25 mouse cellular contexts compared by ENCODE assay signal in the genomic region with DNA sequence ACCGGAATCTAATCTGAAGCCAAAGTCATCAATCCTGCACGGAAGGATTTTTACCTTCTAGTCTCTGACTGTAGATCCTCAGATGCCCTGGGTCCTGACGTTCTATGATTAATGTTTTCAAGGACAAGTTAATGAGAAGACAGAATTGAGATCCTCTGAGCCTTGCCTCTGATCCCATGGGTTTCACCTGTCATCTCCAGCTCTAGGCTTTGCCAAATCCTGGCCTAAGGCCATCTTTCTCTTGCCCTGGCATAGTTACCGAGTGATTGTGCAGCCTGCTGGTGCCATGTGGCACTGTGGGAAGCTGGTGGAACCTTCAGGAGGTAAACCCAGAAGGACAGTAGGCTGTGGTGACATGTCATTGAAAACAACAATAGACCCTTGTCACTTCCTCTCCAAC.
DNase-seq lines count a peak whose midpoint lies in the region; ATAC-seq and TF ChIP-seq lines count a peak whose summit lies in the region.
"Had no signal": no experiment of that assay in that cellular context is flagged by ENCODE, and none has a peak within 500 bp of the region (broad histone marks: within the 10 kb centered on the region; RNA-seq: fewer than 3 reads in every experiment).

No protein-coding gene starts in this region.

- DNase-seq in adrenal gland, adult (ENCODE audit: inconsistent age in 2 of 2, low spot score in 1 of 2): peak; percentile 19 to 71
- DNase-seq in adrenal gland, postnatal 4 days (ENCODE audit: low spot score in 2 of 2): no peak
- peak; percentile 21 to 68 for DNase-seq in cerebellum, adult 2 months
- no peak for DNase-seq in cerebellum, adult 11 months
- peak; percentile 42 for DNase-seq in intestine, embryonic 14.5 days (ENCODE audit: low spot score)
- DNase-seq in liver, adult 2 months (ENCODE audit: extremely low read depth, low read depth, low spot score): peak; percentile 13
- DNase-seq: embryo, embryonic 11 days; gastrocnemius, postnatal 36 days; lung, postnatal 36 days; right cerebral cortex, postnatal 14 days; thymus, postnatal 14 days had no signal

- H3K9me3 ChIP-seq in intestine, embryonic 14.5 days (ENCODE audit: control insufficient read depth, low read length): no peaks in the 10 kb centered on the region
- no peaks in the 10 kb centered on the region for H3K9me3 ChIP-seq in intestine, postnatal 0 days (ENCODE audit: control insufficient read depth)
- no peaks in the 10 kb centered on the region for H3K9me3 ChIP-seq in liver, embryonic 12.5 days (replicated peaks)
- H3K9me3 ChIP-seq: embryonic facial prominence, embryonic 13.5 days; forebrain, embryonic 13.5 days; hindbrain, embryonic 15.5 days; liver, embryonic 15.5 days; lung, embryonic 15.5 days; megakaryocyte, embryonic 14.5 days; midbrain, embryonic 13.5 days had no signal

- H3K4me3 ChIP-seq in cerebellum, adult 2 months (replicated peaks; ENCODE audit: insufficient read depth, low read depth, low read length): no peak overlapping the region
- no peak overlapping the region for H3K4me3 ChIP-seq in intestine, embryonic 14.5 days (ENCODE audit: low read depth, low read length)
- no peak overlapping the region for H3K4me3 ChIP-seq in intestine, postnatal 0 days (ENCODE audit: low read depth, low read length)
- no peak overlapping the region for H3K4me3 ChIP-seq in liver, adult 2 months (ENCODE audit: insufficient read depth, low read depth, low read length)
- H3K4me3 ChIP-seq in liver, embryonic 12.5 days: no peak overlapping the region
- H3K4me3 ChIP-seq: embryonic facial prominence, embryonic 13.5 days; erythroblast, embryonic 14.5 days; forebrain, embryonic 13.5 days; hindbrain, embryonic 15.5 days; left cerebral cortex, adult 2 months; liver, embryonic 15.5 days; lung, embryonic 15.5 days; megakaryocyte, embryonic 14.5 days; midbrain, embryonic 13.5 days had no signal

- TF ChIP-seq POLR2A in cerebellum, adult 2 months (IDR thresholded peaks at IDR 0.05; ENCODE audit: borderline replicate concordance, insufficient read depth, low read length): no peak
- TF ChIP-seq POLR2A in liver, adult 2 months (IDR thresholded peaks at IDR 0.05; ENCODE audit: extremely low read depth, insufficient read depth, low read length): no peak

- WGBS in cerebellum, adult 2 months: 48% methylated on average over 4 of the region's 4 CpGs
- WGBS in intestine, embryonic 14.5 days: 83% methylated on average over 4 of the region's 4 CpGs
- 85% methylated on average over 4 of the region's 4 CpGs for WGBS in intestine, postnatal 0 days
- WGBS in liver, adult 2 months: 78% methylated on average over 4 of the region's 4 CpGs
- 74% methylated on average over 4 of the region's 4 CpGs for WGBS in liver, embryonic 12.5 days (ENCODE audit: insufficient replicate concordance)

- no peaks in the 10 kb centered on the region for H3K36me3 ChIP-seq in intestine, embryonic 14.5 days (ENCODE audit: control insufficient read depth, insufficient read depth, low read length)
- no peaks in the 10 kb centered on the region for H3K36me3 ChIP-seq in intestine, postnatal 0 days (ENCODE audit: control insufficient read depth, insufficient read depth)
- H3K36me3 ChIP-seq in liver, adult 2 months (ENCODE audit: control insufficient read depth, insufficient read depth, low read length): no peaks in the 10 kb centered on the region
- no peaks in the 10 kb centered on the region for H3K36me3 ChIP-seq in liver, embryonic 12.5 days
- H3K36me3 ChIP-seq: embryonic facial prominence, embryonic 13.5 days; hindbrain, embryonic 15.5 days; liver, embryonic 15.5 days; lung, embryonic 15.5 days; midbrain, embryonic 13.5 days had no signal

- H3K79me2 ChIP-seq in liver, adult 2 months (ENCODE audit: control insufficient read depth, insufficient read depth, low read length): no peaks in the 10 kb centered on the region

- H3K27me3 ChIP-seq in cerebellum, adult 2 months (ENCODE audit: control insufficient read depth, insufficient read depth, low read length): no peaks in the 10 kb centered on the region
- H3K27me3 ChIP-seq in intestine, embryonic 14.5 days (replicated peaks; ENCODE audit: control insufficient read depth, insufficient read depth, low read length): no peaks in the 10 kb centered on the region
- no peaks in the 10 kb centered on the region for H3K27me3 ChIP-seq in intestine, postnatal 0 days (replicated peaks; ENCODE audit: control insufficient read depth, insufficient read depth, low read length)
- 0 out of 2 replicates have a peak, but pooled peaks cover 2% of the 10 kb centered on the region for H3K27me3 ChIP-seq in liver, adult 2 months (ENCODE audit: control insufficient read depth, insufficient read depth, low read length)
- no peaks in the 10 kb centered on the region for H3K27me3 ChIP-seq in liver, embryonic 12.5 days (replicated peaks)
- H3K27me3 ChIP-seq: embryonic facial prominence, embryonic 13.5 days; forebrain, embryonic 13.5 days; hindbrain, embryonic 15.5 days; liver, embryonic 15.5 days; lung, embryonic 15.5 days; megakaryocyte, embryonic 14.5 days; midbrain, embryonic 13.5 days had no signal

- no peak overlapping the region for H3K9ac ChIP-seq in intestine, embryonic 14.5 days (ENCODE audit: low read length)
- no peak overlapping the region for H3K9ac ChIP-seq in intestine, postnatal 0 days (ENCODE audit: low read depth, low read length)
- no peak overlapping the region for H3K9ac ChIP-seq in liver, adult 2 months (ENCODE audit: low read depth, low read length)
- H3K9ac ChIP-seq in liver, embryonic 12.5 days: no peak overlapping the region
- H3K9ac ChIP-seq: embryonic facial prominence, embryonic 13.5 days; forebrain, embryonic 13.5 days; hindbrain, embryonic 15.5 days; liver, embryonic 15.5 days; lung, embryonic 15.5 days; midbrain, embryonic 13.5 days had no signal

- no peak for TF ChIP-seq CTCF in cerebellum, adult 2 months (IDR thresholded peaks at IDR 0.05; ENCODE audit: borderline replicate concordance, insufficient read depth, low read depth, low read length)
- TF ChIP-seq CTCF in intestine, postnatal 0 days (IDR thresholded peaks at IDR 0.05; ENCODE audit: low read depth): no peak
- no peak for TF ChIP-seq CTCF in liver, adult 2 months (IDR thresholded peaks at IDR 0.05; ENCODE audit: low read depth, low read length)

- no peak overlapping the region for H3K4me2 ChIP-seq in intestine, embryonic 14.5 days (ENCODE audit: low read length)
- no peak overlapping the region for H3K4me2 ChIP-seq in intestine, postnatal 0 days (replicated peaks; ENCODE audit: low read depth)
- H3K4me2 ChIP-seq in liver, embryonic 12.5 days: no peak overlapping the region
- H3K4me2 ChIP-seq: embryonic facial prominence, embryonic 13.5 days; forebrain, embryonic 13.5 days; heart, embryonic 11.5 days; hindbrain, embryonic 15.5 days; liver, embryonic 15.5 days; lung, embryonic 15.5 days; midbrain, embryonic 13.5 days had no signal

- H3K27ac ChIP-seq in cerebellum, adult 2 months (ENCODE audit: insufficient read depth, low read length): no peak overlapping the region
- H3K27ac ChIP-seq in intestine, embryonic 14.5 days (ENCODE audit: low read depth): no peak overlapping the region
- no peak overlapping the region for H3K27ac ChIP-seq in intestine, postnatal 0 days (ENCODE audit: low read depth, low read length)
- H3K27ac ChIP-seq in liver, adult 2 months (replicated peaks; ENCODE audit: insufficient read depth, low read depth, low read length): no peak overlapping the region
- H3K27ac ChIP-seq in liver, embryonic 12.5 days: no peak overlapping the region
- H3K27ac ChIP-seq: embryonic facial prominence, embryonic 13.5 days; forebrain, embryonic 13.5 days; hindbrain, embryonic 15.5 days; left cerebral cortex, adult 2 months; liver, embryonic 15.5 days; lung, embryonic 15.5 days; midbrain, embryonic 13.5 days had no signal

- ATAC-seq in intestine, embryonic 14.5 days (replicated peaks; ENCODE audit: low FRiP score, low TSS enrichment, low read depth): no peak
- no peak for ATAC-seq in intestine, postnatal 0 days
- ATAC-seq in liver, embryonic 12.5 days: no peak
- ATAC-seq: activated CD4-positive, CD25-positive, alpha-beta regulatory T cell, adult 4 months; forebrain, embryonic 13.5 days; intestine, embryonic 16.5 days; midbrain, embryonic 13.5 days had no signal

- H3K4me1 ChIP-seq in cerebellum, adult 2 months (ENCODE audit: control insufficient read depth, insufficient read depth, low read length): no peaks in the 10 kb centered on the region; the same call in 1 of the 2 replicates
- no peaks in the 10 kb centered on the region for H3K4me1 ChIP-seq in intestine, embryonic 14.5 days (replicated peaks; ENCODE audit: control insufficient read depth, insufficient read depth, low read length)
- H3K4me1 ChIP-seq in intestine, postnatal 0 days (replicated peaks; ENCODE audit: control insufficient read depth, insufficient read depth, low read length): no peaks in the 10 kb centered on the region
- peaks cover 1% of the 10 kb centered on the region; the same call in 1 of the 2 replicates for H3K4me1 ChIP-seq in liver, adult 2 months (ENCODE audit: control insufficient read depth, insufficient read depth, low read length)
- H3K4me1 ChIP-seq in liver, embryonic 12.5 days: no peaks in the 10 kb centered on the region
- H3K4me1 ChIP-seq: embryonic facial prominence, embryonic 13.5 days; forebrain, embryonic 13.5 days; hindbrain, embryonic 15.5 days; liver, embryonic 15.5 days; megakaryocyte, embryonic 14.5 days had no signal

Comparison
In these comparisons a context has a peak if more than half of its experiments do, and no peak if none do; other contexts are left out.
1. DNase-seq: peak in adrenal gland, adult (2 of 2), cerebellum, adult 2 months (2 of 2), intestine, embryonic 14.5 days (single experiment) and liver, adult 2 months (single experiment); none in adrenal gland, postnatal 4 days (0 of 2) and cerebellum, adult 11 months (single experiment).